Mouse (Mus musculus) forebrain, embryonic 16.5 days (tissue): ENCODE measurements around the gene Tbx15. TPM values are rescaled to one million over a fixed set of nuclear protein-coding genes. Genes with fewer than 3 reads are reported as not detected.

Experiments used
- ATAC-seq: fragments of 200-750 bp; cut with Nextera tagmentation; 2 replicates; pipeline ENCODE4 v1.8.0; 2017; ENCODE audit warnings: mild to moderate bottlenecking, moderate library complexity
- H3K27ac ChIP-seq: fragments of 300-500 bp; sonication (generic); 2 replicates; pipeline ENCODE4 v1.5.1; 2014; ENCODE audit warnings: low read length, control low read depth
- H3K27me3 ChIP-seq: fragments of 300-500 bp; sonication (generic); replicated peaks from 2 replicates; pipeline ENCODE4 v1.6.1; 2014; ENCODE audit warnings: low read length; ENCODE audit not compliant: control insufficient read depth, insufficient read depth
- H3K36me3 ChIP-seq: fragments of 300-500 bp; sonication (generic); 2 replicates; pipeline ENCODE4 v1.6.1; 2014; ENCODE audit not compliant: control insufficient read depth, insufficient read depth
- H3K4me1 ChIP-seq: fragments of 300-500 bp; sonication (generic); replicated peaks from 2 replicates; pipeline ENCODE4 v1.6.1; 2014; ENCODE audit warnings: low read length; ENCODE audit not compliant: control insufficient read depth, insufficient read depth
- H3K4me2 ChIP-seq: fragments of 300-500 bp; sonication (generic); 2 replicates; pipeline ENCODE4 v1.6.1; 2014; ENCODE audit warnings: mild to moderate bottlenecking, low read length, control low read depth
- H3K4me3 ChIP-seq: fragments of 300-500 bp; sonication (generic); replicated peaks from 2 replicates; pipeline ENCODE4 v1.5.1; 2014; ENCODE audit warnings: mild to moderate bottlenecking, low read length, control low read depth
- H3K9ac ChIP-seq: fragments of 300-500 bp; sonication (generic); replicated peaks from 2 replicates; pipeline ENCODE4 v1.6.1; 2014; ENCODE audit warnings: low read depth, low read length, control low read depth
- H3K9me3 ChIP-seq: fragments of 300-500 bp; sonication (generic); 2 replicates; pipeline ENCODE4 v1.6.1; 2016; ENCODE audit warnings: low read length; ENCODE audit not compliant: control insufficient read depth
- WGBS: fragments of 180-500 bp; shearing (Covaris S2); extraction: QIAGEN DNeasy Blood & Tissue Kit; methylation state at CpG from one replicate; pipeline ENCODE4 v1.1.7; 2014; 5-methylcytosine and 5-hydroxymethylcytosine counted together
- polyA plus RNA-seq: library from polyadenylated mRNA; unstranded; fragments of >200 nt; fragmentation: Nextera tagmentation; extraction: Ambion mirVana; gene quantifications from 2 replicates; pipeline ENCODE4 v1.2.1, GENCODE M21; 2015

Gene Tbx15
- 0.73 and 0.79 TPM in 2 replicates for polyA plus RNA-seq

- peaks cover 91% of the 10 kb centered on the region for H3K27me3 ChIP-seq
- ATAC-seq, result no peak
- H3K27ac ChIP-seq, result no peak within 1 kb of the TSS
- no peaks in the 10 kb centered on the region for H3K9me3 ChIP-seq
- under 1% methylated on average over 12 of the region's 20 CpGs for WGBS
- no peaks in the 10 kb centered on the region; the same call in 1 of the 2 replicates for H3K4me1 ChIP-seq
- H3K9ac ChIP-seq, result no peak within 1 kb of the TSS
- H3K4me2 ChIP-seq, result peak within 1 kb of the TSS; percentile 22; the same call in 1 of the 2 replicates
- H3K36me3 ChIP-seq, result no peaks in the 10 kb centered on the region
- 0 out of 2 replicates have a peak within 1 kb of the TSS, but pooled peaks have one; percentile 5 for H3K4me3 ChIP-seq
Measured at GRCm38 (mm10) chr3:99240213-99240720, at the start of gene Tbx15. Tbx15 (plus strand) TSS chr3:99240381.

GRCm38 (mm10) chr3:99193576-99193975 is 46.6 kb upstream of the Tbx15 start:
- Histone ChIP-seq H3K27me3 (no peaks in the 10 kb centered on the region), H3K27ac (no peak overlapping the region), H3K36me3 (no peaks in the 10 kb centered on the region), H3K4me3 (no peak overlapping the region), H3K9ac (no peak overlapping the region), H3K9me3 (no peaks in the 10 kb centered on the region), H3K4me1 (no peaks in the 10 kb centered on the region), H3K4me2 (no peak overlapping the region)
- no peak for ATAC-seq
- WGBS, result 63% methylated on average over 4 of the region's 4 CpGs

- Histone ChIP-seq H3K27me3 (no peaks in the 10 kb centered on the region), H3K4me1 (no peaks in the 10 kb centered on the region)
- no peak for ATAC-seq
Measured at GRCm38 (mm10) chr3:99203331-99203730, 36.9 kb upstream of the Tbx15 start.

GRCm38 (mm10) chr3:99208416-99208815 is 31.8 kb upstream of the Tbx15 start:
- Histone ChIP-seq H3K4me3 (no peak overlapping the region), H3K27me3 (no peaks in the 10 kb centered on the region), H3K27ac (no peak overlapping the region), H3K4me1 (no peaks in the 10 kb centered on the region), H3K36me3 (no peaks in the 10 kb centered on the region), H3K9me3 (no peaks in the 10 kb centered on the region), H3K9ac (no peak overlapping the region), H3K4me2 (no peak overlapping the region)
- no peak for ATAC-seq
- 66% methylated on average over 1 of the region's 1 CpGs for WGBS

More at GRCm38 (mm10) chr3:99203331-99203730, 36.9 kb upstream of the Tbx15 start:
- Histone ChIP-seq H3K9me3 (no peaks in the 10 kb centered on the region), H3K4me2 (no peak overlapping the region), H3K4me3 (no peak overlapping the region), H3K27ac (no peak overlapping the region), H3K36me3 (no peaks in the 10 kb centered on the region), H3K9ac (no peak overlapping the region)

- Histone ChIP-seq H3K9me3 (no peaks in the 10 kb centered on the region), H3K36me3 (peaks cover under 1% of the 10 kb centered on the region; the same call in 1 of the 2 replicates), H3K4me3 (no peak overlapping the region), H3K9ac (no peak overlapping the region), H3K27ac (no peak overlapping the region), H3K4me2 (no peak overlapping the region), H3K27me3 (no peaks in the 10 kb centered on the region), H3K4me1 (no peaks in the 10 kb centered on the region)
- 29% methylated on average over 14 of the region's 14 CpGs for WGBS
- no peak for ATAC-seq
Measured at GRCm38 (mm10) chr3:99211105-99211698, 29.0 kb upstream of the Tbx15 start.

GRCm38 (mm10) chr3:99227807-99228206 is 12.4 kb upstream of the Tbx15 start:
- no peaks in the 10 kb centered on the region for H3K9me3 ChIP-seq
- H3K9ac ChIP-seq, result no peak overlapping the region
- no peak for ATAC-seq
- H3K4me1 ChIP-seq, result no peaks in the 10 kb centered on the region
- H3K4me2 ChIP-seq, result no peak overlapping the region
- peaks cover 9% of the 10 kb centered on the region; the same call in 1 of the 2 replicates for H3K27me3 ChIP-seq
- H3K36me3 ChIP-seq, result no peaks in the 10 kb centered on the region
- H3K4me3 ChIP-seq, result no peak overlapping the region
- 87% methylated on average over 2 of the region's 2 CpGs for WGBS
- H3K27ac ChIP-seq, result no peak overlapping the region

- Histone ChIP-seq H3K4me2 (peak overlapping the region; percentile 28), H3K9ac (no peak overlapping the region), H3K27ac (no peak overlapping the region), H3K4me1 (peaks cover 7% of the 10 kb centered on the region), H3K4me3 (peak overlapping the region; percentile 9; the same call in 1 of the 2 replicates), H3K36me3 (no peaks in the 10 kb centered on the region), H3K27me3 (peaks cover 63% of the 10 kb centered on the region), H3K9me3 (no peaks in the 10 kb centered on the region)
- 11% methylated on average over 20 of the region's 20 CpGs for WGBS
- ATAC-seq, result no peak
Measured at GRCm38 (mm10) chr3:99233393-99234318, 6.5 kb upstream of the Tbx15 start.

GRCm38 (mm10) chr3:99234319-99234869 is 5.8 kb upstream of the Tbx15 start:
- H3K27ac ChIP-seq, result no peak overlapping the region
- H3K4me2 ChIP-seq, result peak overlapping the region; percentile 28
- H3K4me1 ChIP-seq, result peaks cover 7% of the 10 kb centered on the region
- H3K9ac ChIP-seq, result no peak overlapping the region
- 4% methylated on average over 17 of the region's 17 CpGs for WGBS
- no peaks in the 10 kb centered on the region for H3K9me3 ChIP-seq
- ATAC-seq, result peak; percentile 38; the same call in 1 of the 2 replicates
- H3K27me3 ChIP-seq, result peaks cover 70% of the 10 kb centered on the region
- no peaks in the 10 kb centered on the region for H3K36me3 ChIP-seq
- peak overlapping the region; percentile 9; the same call in 1 of the 2 replicates for H3K4me3 ChIP-seq
